Mouse (Mus musculus) left cerebral cortex, postnatal 25 days (tissue): Measurements from ENCODE around the gene Kctd19. TPM values are rescaled to one million over a fixed set of nuclear protein-coding genes. Genes with fewer than 3 reads are reported as not detected.

Source experiments
- DNase-seq, 2 experiments: peaks; one replicate each; pipeline ENCODE4 v3.0.0; 2022; ENCODE audit warnings: low spot score in 2 of 2, mixed read lengths in 1 of 2
- intact Hi-C: fragments of 180-260 bp; cut with DNase I; formaldehyde crosslinking; loops from one replicate; pipeline ENCODE4 v1.15.1; 2025
- total RNA-seq, 2 experiments: library from RNA; stranded (reverse); gene quantifications; 2 replicates each; pipeline ENCODE4 v1.2.3; 2021

Kctd19 gene
- total RNA-seq, 2 experiments from 2014 or later = not detected

GRCm38 (mm10) chr8:105343791-105344574 lies 69.3 kb downstream of the Kctd19 start:
- no peak for DNase-seq
- intact Hi-C loops = no loop called here

GRCm38 (mm10) chr8:105342768-105343167 lies 70.5 kb downstream of the Kctd19 start:
- intact Hi-C loops = no loop called here
- DNase-seq = no peak

GRCm38 (mm10) chr8:105341399-105341798 lies 71.9 kb downstream of the Kctd19 start:
- intact Hi-C loops = no loop called here
- DNase-seq = no peak

- intact Hi-C loops = no loop called here
- DNase-seq = no peak
Observed at GRCm38 (mm10) chr8:105339886-105340635, 73.2 kb downstream of the Kctd19 start.

GRCm38 (mm10) chr8:105338992-105339391 lies 74.3 kb downstream of the Kctd19 start:
- no peak for DNase-seq
- intact Hi-C loops = no loop called here

- DNase-seq = no peak
- intact Hi-C loops = no loop called here
Observed at GRCm38 (mm10) chr8:105336373-105337130, 76.8 kb downstream of the Kctd19 start.

Other genes with a start within 250 kb of the Kctd19 start
- 10 to 100 TPM; 20.3 to 22.1 TPM for gene Cbfb, start 242.8 kb downstream of the Kctd19 start, total RNA-seq
- 10 to 100 TPM; 37.6 to 38.1 TPM for gene D230025D16Rik, start 188.4 kb downstream of the Kctd19 start, total RNA-seq
- 1 to 10 TPM; 2.1 to 2.4 TPM for gene B3gnt9, start 158.3 kb downstream of the Kctd19 start, total RNA-seq
- 1 to 10 TPM; 5.5 to 5.7 TPM for gene Tradd, start 148.9 kb downstream of the Kctd19 start, total RNA-seq
- under 1 TPM; 0.57 to 0.85 TPM for gene Fbxl8, start 148.9 kb downstream of the Kctd19 start, total RNA-seq
- gene Hsf4, start 143.7 kb downstream of the Kctd19 start, total RNA-seq = 1 to 10 TPM; 6.9 to 7.9 TPM
- gene Nol3, start 137.4 kb downstream of the Kctd19 start, total RNA-seq = 1 to 10 TPM; 7.7 TPM
- gene 4931428F04Rik, start 123.6 kb downstream of the Kctd19 start, total RNA-seq = 10 to 100 TPM; 25.4 to 29.1 TPM
- gene Exoc3l, start 117.4 kb downstream of the Kctd19 start, total RNA-seq = 1 to 10 TPM; 1.4 to 1.8 TPM
- 10 to 100 TPM; 32.9 to 35.1 TPM for gene E2f4, start 115.8 kb downstream of the Kctd19 start, total RNA-seq
- 1 to 10 TPM in 1 of 2 experiments, under 1 TPM in 1; 0.62 to 1.8 TPM for gene Elmo3, start 107.9 kb downstream of the Kctd19 start, total RNA-seq
- 1 to 10 TPM; 5.1 to 5.2 TPM for gene Lrrc29, start 87.2 kb downstream of the Kctd19 start, total RNA-seq
- 10 to 100 TPM; 39.8 to 41.7 TPM for gene Tmem208, start 87.1 kb downstream of the Kctd19 start, total RNA-seq
- gene Fhod1, start 65.5 kb downstream of the Kctd19 start, total RNA-seq = 1 to 10 TPM; 2.5 to 3.2 TPM
- 10 to 100 TPM; 39.1 to 42.6 TPM for gene Slc9a5, start 64.7 kb downstream of the Kctd19 start, total RNA-seq
- 1 to 10 TPM; 3.1 to 4.6 TPM for gene Plekhg4, start 40.2 kb downstream of the Kctd19 start, total RNA-seq
- gene Lrrc36, start 69 bp upstream of the Kctd19 start, total RNA-seq = under 1 TPM; 0.28 to 0.41 TPM
- 10 to 100 TPM; 30.1 to 37.5 TPM for gene Tppp3, start 58.0 kb upstream of the Kctd19 start, total RNA-seq
- 10 to 100 TPM; 34.9 to 35.6 TPM for gene Zdhhc1, start 83.4 kb upstream of the Kctd19 start, total RNA-seq
- gene Hsd11b2, start 105.3 kb upstream of the Kctd19 start, total RNA-seq = not detected
- 100 to 1,000 TPM; 317 to 340 TPM for gene Atp6v0d1, start 152.5 kb upstream of the Kctd19 start, total RNA-seq
- gene Ripor1, start 191.8 kb upstream of the Kctd19 start, total RNA-seq = 10 to 100 TPM; 77.0 to 81.5 TPM
- gene Ctcf, start 223.1 kb upstream of the Kctd19 start, total RNA-seq = 10 to 100 TPM; 63.7 to 68.5 TPM
- gene Agrp, start 223.9 kb upstream of the Kctd19 start, total RNA-seq = not detected